Mouse (Mus musculus) kidney, adult 18-20 months (tissue): ENCODE measurements around the gene Otulin.

ENCODE experiments used
- DNase-seq: peaks from one replicate; pipeline ENCODE4 v3.0.0; 2021

Otulin gene

GRCm38 (mm10) chr15:27577915-27578780, 52.3 kb downstream of the Otulin start:
- DNase-seq: no peak

DNA sequence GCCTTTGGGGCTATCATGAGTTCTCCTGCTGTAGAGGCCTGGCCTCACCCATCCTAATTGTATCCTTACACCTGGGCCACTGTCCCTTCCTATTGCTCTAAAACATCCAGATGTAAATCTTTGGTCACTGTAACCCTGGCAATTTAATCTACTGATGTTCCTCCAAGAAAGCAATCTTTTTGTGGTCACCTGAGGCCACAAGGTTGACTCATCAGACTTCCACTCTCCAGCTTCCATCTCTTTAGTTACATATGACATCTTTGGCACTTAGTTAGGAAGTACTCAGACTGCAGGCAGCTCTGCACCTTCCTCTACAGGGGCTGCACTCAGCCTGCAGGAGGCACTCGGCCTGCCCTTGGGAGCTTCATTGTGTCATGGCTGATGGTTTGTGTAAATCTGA, 53.6 kb downstream of the Otulin start:
- no peak for DNase-seq

DNA sequence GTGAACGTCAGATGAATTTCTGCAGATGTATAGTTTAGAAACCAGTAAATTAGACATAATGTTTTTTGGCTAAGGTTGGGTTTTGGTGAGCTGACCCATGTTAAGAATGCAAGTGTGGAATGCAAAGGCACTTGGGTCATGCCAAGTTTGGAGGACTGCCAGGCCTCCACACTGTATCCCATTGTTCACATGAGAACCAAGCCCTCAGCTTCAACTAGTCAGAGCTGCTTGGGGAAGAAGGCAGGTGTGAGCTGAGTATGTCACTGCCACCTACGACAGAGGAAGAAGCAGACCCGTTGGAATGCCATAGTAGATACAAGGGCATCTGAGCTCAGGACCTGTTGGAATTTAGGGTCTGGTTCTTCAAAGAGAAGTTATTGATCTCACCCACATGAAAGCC, 54.6 kb downstream of the Otulin start:
- peak; percentile 21 for DNase-seq

GRCm38 (mm10) chr15:27574992-27575781, 55.3 kb downstream of the Otulin start:
- DNase-seq: no peak

DNA sequence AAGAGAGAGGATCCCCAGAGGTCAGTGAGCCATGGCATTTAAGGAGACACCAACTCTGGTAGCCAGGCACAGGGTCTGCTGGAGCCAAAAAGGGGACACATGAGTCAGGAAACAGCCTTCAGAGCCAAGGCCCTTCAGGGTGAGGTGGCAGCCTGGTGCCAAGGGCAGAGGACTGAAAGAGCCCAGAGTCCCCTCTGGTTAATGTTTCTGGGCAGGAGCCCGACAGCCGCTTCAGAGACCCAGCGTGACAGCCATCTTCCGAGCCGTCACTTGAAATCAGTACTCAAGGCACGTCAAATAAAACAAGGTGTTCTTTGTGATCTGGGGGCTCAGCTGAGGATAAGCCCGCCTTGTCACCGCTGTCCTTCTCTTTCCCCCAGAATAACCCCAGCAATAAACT, 59.3 kb downstream of the Otulin start:
- DNase-seq: peak; percentile 7

DNA sequence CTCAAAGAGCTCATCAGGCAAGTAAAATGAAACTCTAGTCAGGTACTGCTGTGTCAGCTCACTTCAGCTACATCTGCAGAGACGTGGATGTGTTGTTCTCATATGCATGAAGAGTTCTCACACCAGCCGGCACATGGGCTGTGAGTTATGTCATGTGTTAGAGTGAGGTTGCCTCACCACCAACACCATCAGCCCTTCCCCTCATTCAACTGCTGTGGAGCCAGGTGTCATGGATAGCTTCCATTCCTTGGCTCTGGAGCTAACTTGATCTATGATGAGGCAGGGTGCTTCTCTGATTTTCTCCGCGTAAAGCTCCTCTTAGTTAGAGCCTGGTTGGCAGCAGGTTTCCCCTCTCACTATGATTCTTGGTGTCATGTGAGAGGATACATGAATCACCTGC, 60.1 kb downstream of the Otulin start:
- no peak for DNase-seq

DNA sequence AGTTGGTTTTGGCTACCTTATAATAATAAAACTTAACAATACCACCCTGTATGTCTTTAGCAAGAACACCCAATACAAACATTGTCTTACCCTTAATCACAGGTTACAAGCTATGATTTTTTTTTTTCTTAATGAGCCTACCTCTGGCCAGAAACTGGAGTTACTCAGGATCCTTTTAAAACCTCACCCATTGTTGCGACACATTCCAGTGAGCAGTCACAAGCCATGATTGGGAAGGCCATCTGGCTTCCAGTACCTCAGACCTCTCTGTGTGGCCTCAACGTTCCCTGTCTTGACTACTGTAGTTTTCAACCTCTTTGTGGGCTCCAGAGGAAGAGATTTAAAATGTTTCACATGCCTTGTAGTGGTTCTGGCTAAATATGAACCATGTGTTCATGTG, 60.6 kb downstream of the Otulin start:
- DNase-seq: no peak

DNA sequence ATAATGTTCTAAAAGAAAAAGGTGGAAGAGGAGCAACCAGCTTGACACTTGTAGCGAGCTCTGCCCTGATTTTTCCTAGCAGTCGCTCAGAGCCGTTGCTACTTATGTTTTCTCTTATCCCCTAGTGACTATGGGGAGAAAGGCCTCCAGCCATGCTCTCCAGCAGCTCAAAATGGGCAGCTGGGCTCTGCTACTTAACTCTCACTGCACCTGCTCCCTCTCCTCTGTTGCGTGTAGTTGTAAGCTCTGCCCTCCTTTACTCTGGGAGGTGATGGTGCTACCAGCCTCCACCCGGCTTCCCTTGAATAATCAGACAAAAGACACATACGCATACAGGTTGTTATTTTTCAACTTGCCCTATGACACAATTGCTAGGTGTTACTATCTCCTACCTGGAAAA, 62.1 kb downstream of the Otulin start:
- DNase-seq: no peak

DNA sequence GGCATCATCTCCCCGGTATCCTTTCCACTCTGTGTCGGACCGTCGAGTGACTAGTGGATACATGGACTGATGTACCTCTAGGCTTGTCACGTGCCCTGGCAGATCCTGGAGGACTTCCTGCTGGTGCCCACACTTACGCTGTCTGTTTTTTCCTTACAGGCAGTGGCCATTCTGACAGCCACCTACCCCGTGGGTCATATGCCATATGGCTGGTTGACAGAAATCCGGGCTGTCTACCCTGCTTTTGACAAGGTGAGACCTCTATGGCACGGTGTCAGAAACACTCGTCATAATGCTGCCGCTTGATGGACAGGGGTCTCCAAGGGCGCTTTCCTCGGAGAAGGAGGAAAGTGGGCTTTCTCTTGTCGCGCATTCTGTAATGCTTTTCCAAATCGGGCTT, 63.1 kb downstream of the Otulin start:
- no peak for DNase-seq

GRCm38 (mm10) chr15:27565626-27566185, 64.8 kb downstream of the Otulin start:
- DNase-seq: no peak

GRCm38 (mm10) chr15:27564106-27565100, 66.1 kb downstream of the Otulin start:
- no peak for DNase-seq

GRCm38 (mm10) chr15:27560315-27560714, 70.2 kb downstream of the Otulin start:
- peak; percentile 15 for DNase-seq

DNA sequence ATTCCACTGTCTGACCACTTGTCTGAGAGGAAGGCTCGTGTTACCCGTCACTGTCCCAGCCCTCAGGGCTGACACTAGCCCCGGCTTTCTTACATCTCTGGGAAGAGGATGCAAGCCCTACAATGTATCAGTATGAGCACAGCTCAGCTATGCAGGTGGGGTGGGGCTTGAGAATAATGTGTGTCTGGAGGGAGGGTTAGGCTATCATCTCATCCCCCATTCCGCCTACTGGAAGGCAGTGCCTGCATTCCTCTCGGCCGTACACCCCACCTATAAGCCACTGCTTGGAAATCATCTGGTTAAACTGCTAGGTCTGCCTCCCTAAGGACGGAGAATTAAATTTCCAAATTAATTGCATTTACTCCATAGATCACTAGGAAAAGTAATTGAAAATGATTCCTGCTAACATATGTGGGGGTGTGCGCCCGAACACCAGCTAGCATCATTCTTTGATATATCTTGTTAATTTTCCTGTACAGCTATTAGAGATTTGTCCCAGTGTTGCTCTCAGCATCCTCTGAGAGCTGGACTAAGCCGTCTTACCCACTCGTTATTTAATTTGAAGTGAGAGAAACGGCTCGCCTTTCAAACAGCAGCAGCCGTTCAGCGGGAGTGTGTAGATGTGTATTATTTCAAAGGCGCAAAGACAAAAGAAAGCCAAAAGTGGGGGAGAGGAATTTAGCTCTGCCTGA, 71.9 kb downstream of the Otulin start:
- DNase-seq: no peak

- DNase-seq: no peak
Measured at GRCm38 (mm10) chr15:27553554-27553953, 76.9 kb downstream of the Otulin start.

DNA sequence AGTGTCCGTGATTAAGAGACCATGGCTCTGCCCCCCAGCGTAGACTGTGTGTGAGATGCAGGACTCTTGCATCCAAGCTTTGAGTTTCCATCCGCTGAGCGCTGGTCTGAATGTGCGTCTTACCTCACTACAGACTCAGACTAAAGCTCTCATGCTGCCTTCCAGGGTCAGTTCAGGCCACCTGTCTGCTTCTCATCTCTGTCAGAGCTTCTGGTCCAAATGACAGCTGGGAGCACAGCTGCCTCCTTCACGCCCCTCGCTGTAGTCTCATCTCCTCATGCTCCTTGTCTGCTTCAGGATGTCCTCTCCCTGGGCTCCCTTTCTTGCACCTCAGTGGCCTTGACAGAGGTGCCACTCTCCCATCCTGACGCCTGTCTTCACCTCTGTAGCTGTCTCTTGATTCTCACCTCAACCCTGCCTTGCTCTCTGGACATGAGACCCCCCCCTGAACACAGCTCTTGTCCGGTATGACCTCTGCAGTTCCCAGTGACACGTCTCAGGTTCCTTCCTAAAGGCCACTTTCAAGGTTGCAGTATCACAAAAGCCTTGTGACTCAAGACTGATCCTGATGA, 78.3 kb downstream of the Otulin start:
- no peak for DNase-seq

DNA sequence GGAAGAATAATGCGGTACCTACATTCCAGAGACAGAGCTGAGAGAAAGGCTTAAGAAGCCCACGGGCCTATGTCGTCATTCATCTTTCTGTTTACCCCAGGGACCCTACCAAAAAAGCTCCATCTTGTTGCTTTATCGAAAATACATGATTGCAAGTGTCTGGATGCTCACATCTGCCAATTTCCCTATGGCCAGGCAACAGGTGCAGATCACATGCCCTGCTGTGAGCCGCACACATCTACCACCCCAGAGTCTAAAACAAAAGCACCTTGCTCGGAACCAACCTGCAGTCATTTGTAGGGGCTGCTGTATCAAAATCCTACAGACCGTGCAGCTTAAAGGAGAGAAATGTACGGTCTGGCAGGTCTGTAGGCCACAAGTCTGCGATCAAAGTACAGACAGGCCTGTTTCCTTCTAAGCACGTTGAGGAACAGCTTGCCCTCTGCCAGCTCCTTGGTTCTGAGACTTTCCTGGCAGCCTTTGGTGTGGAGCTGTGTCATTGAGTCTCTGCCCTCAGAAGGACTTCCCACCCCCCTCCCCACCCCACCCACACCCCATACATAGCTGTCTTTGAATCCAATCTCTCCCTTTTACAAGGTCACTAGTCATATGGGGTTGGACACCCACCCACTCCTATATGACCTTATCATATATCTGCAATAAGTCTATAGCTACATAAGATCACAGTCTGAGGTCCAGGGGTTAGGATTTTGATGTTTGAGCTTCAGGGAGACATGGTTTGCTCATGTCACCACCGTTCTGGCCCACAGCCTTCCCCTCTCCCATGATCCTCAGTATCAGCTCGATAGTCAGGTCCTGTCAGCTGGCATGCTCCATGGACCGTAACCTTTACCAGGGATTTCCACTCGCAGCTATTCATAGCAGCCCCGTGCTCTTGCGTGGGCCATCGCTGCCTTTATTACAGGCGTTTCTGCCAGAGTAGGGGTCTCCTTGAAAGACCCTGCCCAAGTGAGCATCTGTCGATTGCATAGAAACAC, 79.1 kb downstream of the Otulin start:
- no peak for DNase-seq

DNA sequence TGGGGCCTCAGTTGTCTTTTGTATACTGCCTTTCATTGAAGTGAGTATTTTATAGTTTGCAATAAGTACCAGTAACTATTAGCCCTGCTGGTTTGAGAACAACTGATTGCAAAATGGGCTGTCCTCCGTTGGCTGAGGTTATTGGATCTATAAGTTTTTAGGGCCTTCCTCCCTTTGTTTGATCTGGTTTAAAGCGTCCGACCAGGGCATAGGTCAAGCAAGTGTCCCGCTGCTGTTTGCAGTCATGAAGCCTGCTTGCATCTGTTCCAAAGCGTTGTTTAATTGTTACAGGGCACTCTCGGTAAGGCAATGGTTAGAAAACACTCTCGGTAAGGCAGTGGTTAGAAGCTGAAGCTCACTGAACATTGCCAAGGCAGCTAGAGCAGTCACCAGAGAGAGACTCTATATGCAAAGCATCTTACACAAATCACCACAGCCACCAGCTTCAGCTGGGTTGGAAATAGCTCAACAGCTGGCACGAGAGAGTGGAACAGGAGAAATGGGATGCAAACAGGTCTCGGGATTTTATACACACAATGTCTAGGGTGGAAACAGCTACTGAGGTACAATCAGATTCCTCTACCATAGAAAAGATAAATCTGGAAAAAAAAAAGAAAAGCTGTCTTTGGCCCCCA, 80.0 kb downstream of the Otulin start:
- no peak for DNase-seq

- no peak for DNase-seq
Measured at GRCm38 (mm10) chr15:27549878-27550277, 80.6 kb downstream of the Otulin start.

DNA sequence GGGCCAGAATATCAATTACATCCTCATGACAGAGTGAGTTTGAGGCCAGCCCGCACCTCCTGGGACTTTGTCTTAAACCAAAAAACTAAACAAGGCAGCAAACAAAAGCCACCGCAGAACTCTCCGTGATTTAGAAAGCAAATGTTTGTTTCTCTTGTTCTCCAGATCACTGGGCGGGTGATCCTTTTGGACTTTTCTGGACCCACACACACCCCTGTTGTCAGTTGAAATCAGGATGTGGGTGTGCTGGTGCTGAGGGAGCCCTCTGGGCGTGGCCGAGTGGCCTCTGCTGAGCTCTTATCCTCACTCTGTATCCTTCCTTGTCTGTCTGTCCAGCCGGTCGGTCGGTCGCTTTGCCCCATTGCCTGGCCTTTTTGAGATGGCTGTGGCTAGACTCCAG, 81.4 kb downstream of the Otulin start:
- no peak for DNase-seq

DNA sequence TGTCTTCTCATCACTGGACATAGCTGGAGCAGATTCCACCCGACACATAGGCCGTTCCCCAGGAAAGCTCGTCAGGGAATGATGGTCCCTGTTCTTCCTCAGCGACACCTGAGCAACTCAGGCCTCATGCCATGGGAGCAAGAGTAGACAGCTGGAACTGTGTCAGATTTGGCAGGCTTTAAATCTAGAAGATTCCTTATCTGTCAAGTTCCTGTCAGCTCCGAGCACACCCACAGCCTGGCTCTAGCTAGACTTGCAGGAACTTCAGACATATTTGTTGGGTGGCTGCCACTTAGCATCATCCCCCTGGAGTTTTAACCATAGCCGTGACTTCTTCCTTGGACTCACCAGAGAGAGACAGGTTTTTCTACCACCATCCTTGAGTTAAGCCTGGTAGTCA, 82.4 kb downstream of the Otulin start:
- no peak for DNase-seq
